Mouse (Mus musculus) lung, embryonic 14.5 days (tissue): ENCODE results near the gene Ptprf. TPM values are rescaled to one million over a fixed set of nuclear protein-coding genes. Genes with fewer than 3 reads are reported as not detected.
A peak's percentile ranks its signal among the peaks of the same experiment; 100 is the strongest.

Experiments used
- ATAC-seq: fragments of 200-750 bp; cut with Nextera tagmentation; 2 replicates; pipeline ENCODE4 v1.8.0; 2017; ENCODE audit warnings: mild to moderate bottlenecking, moderate TSS enrichment, moderate library complexity; ENCODE audit not compliant: insufficient read depth
- DNase-seq: peaks from one replicate; pipeline ENCODE4 v3.0.0-alpha.2; 2015
- H3K27ac ChIP-seq: fragments of 300-500 bp; sonication (generic); 2 replicates; pipeline ENCODE4 v1.5.1; 2014; ENCODE audit warnings: low read depth, mild to moderate bottlenecking, moderate library complexity
- H3K27me3 ChIP-seq: fragments of 300-500 bp; sonication (generic); 2 replicates; pipeline ENCODE4 v1.6.1; 2014; ENCODE audit warnings: low read length, control low read depth; ENCODE audit not compliant: insufficient read depth
- H3K36me3 ChIP-seq: fragments of 300-500 bp; sonication (generic); 2 replicates; pipeline ENCODE4 v1.6.1; 2014; ENCODE audit warnings: control low read depth; ENCODE audit not compliant: insufficient read depth
- H3K4me1 ChIP-seq: fragments of 300-500 bp; sonication (generic); 2 replicates; pipeline ENCODE4 v1.6.1; 2014; ENCODE audit warnings: antibody characterized with exemption, control low read depth; ENCODE audit not compliant: insufficient read depth
- H3K4me2 ChIP-seq: fragments of 300-500 bp; sonication (generic); 2 replicates; pipeline ENCODE4 v1.6.1; 2014; ENCODE audit warnings: mild to moderate bottlenecking
- H3K4me3 ChIP-seq: fragments of 300-500 bp; sonication (generic); 2 replicates; pipeline ENCODE4 v1.5.1; 2014; ENCODE audit warnings: low read depth, low read length
- H3K9ac ChIP-seq: fragments of 300-500 bp; sonication (generic); 2 replicates; pipeline ENCODE4 v1.6.1; 2014
- H3K9me3 ChIP-seq: fragments of 300-500 bp; sonication (generic); 2 replicates; pipeline ENCODE4 v1.6.1; 2016; ENCODE audit warnings: low read depth, low read length, control low read depth
- CTCF ChIP-seq: IDR thresholded peaks from 2 replicates; pipeline ENCODE4 v1.5.1; 2016; ENCODE audit warnings: antibody characterized with exemption, low read depth
- WGBS: fragments of 180-500 bp; shearing (Covaris S2); extraction: QIAGEN DNeasy Blood & Tissue Kit; methylation state at CpG from one replicate; pipeline ENCODE4 v1.1.7; 2014; 5-methylcytosine and 5-hydroxymethylcytosine counted together
- polyA plus RNA-seq: library from polyadenylated mRNA; unstranded; fragments of >200 nt; fragmentation: Nextera tagmentation; extraction: Ambion mirVana; gene quantifications from 2 replicates; pipeline ENCODE4 v1.2.1, GENCODE M21; 2014

Ptprf gene
- polyA plus RNA-seq, 1 experiment from 2014 or later = 75.7 TPM

DNA sequence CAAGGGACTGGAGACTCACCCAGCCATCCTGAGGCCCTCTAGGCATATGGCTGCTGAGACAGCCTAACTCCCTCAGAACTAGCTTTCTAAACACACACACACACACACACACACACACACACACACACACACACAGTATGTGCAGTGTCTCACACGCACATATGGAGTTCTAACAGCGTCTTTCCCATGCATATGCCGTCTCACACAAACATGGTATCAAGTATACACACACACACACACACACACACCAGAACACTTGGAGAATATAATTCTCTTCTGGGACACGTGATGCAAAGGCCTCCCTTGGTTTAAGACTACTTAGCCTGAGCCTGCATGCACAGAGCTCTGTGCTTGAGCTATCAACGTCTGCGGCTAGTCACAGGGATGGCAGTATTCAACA, 59.3 kb downstream of the Ptprf start:
- Histone ChIP-seq H3K9me3 (no peaks in the 10 kb centered on the region), H3K27ac (no peak overlapping the region), H3K4me3 (no peak overlapping the region), H3K4me1 (no peaks in the 10 kb centered on the region), H3K27me3 (no peaks in the 10 kb centered on the region), H3K36me3 (peaks cover 86% of the 10 kb centered on the region), H3K9ac (no peak overlapping the region), H3K4me2 (no peak overlapping the region)
- ATAC-seq (no peak), DNase-seq (no peak)
- no peak for TF ChIP-seq CTCF
- 84% methylated on average over 6 of the region's 6 CpGs for WGBS

GRCm38 (mm10) chr4:118229035-118229770, 62.0 kb downstream of the Ptprf start:
- H3K4me1 ChIP-seq = no peaks in the 10 kb centered on the region
- no peaks in the 10 kb centered on the region for H3K9me3 ChIP-seq
- no peak overlapping the region for H3K4me2 ChIP-seq
- H3K27me3 ChIP-seq = no peaks in the 10 kb centered on the region
- H3K4me3 ChIP-seq = no peak overlapping the region
- H3K9ac ChIP-seq = no peak overlapping the region
- H3K27ac ChIP-seq = peak overlapping the region; percentile 37; the same call in 1 of the 2 replicates
- peaks cover 86% of the 10 kb centered on the region for H3K36me3 ChIP-seq
- 63% methylated on average over 6 of the region's 6 CpGs for WGBS
- DNase-seq (peak; percentile 39), ATAC-seq (peak; percentile 68)
- TF ChIP-seq CTCF = no peak

- Histone ChIP-seq H3K4me1 (no peaks in the 10 kb centered on the region), H3K9me3 (no peaks in the 10 kb centered on the region), H3K9ac (no peak overlapping the region), H3K4me2 (no peak overlapping the region), H3K36me3 (peaks cover 87% of the 10 kb centered on the region), H3K27me3 (no peaks in the 10 kb centered on the region), H3K4me3 (no peak overlapping the region), H3K27ac (no peak overlapping the region)
- ATAC-seq = no peak
- WGBS = 86% methylated on average over 12 of the region's 12 CpGs
- no peak for TF ChIP-seq CTCF
- no peak for DNase-seq
Measured at GRCm38 (mm10) chr4:118227398-118227797, 63.8 kb downstream of the Ptprf start.

DNA sequence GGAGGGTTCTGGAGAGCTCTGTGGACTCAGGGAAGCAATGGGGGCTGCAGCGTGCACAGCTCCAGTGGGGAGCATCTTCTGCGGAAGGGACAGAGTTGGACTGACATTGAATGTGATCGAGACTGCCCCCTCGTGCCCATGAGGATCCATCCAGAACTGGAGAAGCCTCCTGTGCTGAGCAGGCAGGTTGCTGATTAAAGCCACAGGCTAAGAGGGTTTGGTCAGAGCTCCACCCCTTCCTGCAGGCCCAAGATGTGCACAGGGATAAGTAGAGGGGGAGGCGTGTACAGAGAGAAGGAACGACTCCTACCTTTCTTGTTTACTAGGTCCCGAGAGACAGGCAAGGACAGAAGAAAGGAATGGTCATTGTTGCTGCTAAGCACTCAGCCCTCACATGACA, 69.9 kb downstream of the Ptprf start:
- no peaks in the 10 kb centered on the region for H3K4me1 ChIP-seq
- H3K9ac ChIP-seq = no peak overlapping the region
- WGBS = 70% methylated on average over 7 of the region's 7 CpGs
- no peak for TF ChIP-seq CTCF
- no peaks in the 10 kb centered on the region for H3K9me3 ChIP-seq
- H3K27me3 ChIP-seq = no peaks in the 10 kb centered on the region
- H3K36me3 ChIP-seq = peaks cover 95% of the 10 kb centered on the region
- no peak overlapping the region for H3K27ac ChIP-seq
- DNase-seq (no peak), ATAC-seq (no peak)
- no peak overlapping the region for H3K4me2 ChIP-seq
- no peak overlapping the region for H3K4me3 ChIP-seq

DNA sequence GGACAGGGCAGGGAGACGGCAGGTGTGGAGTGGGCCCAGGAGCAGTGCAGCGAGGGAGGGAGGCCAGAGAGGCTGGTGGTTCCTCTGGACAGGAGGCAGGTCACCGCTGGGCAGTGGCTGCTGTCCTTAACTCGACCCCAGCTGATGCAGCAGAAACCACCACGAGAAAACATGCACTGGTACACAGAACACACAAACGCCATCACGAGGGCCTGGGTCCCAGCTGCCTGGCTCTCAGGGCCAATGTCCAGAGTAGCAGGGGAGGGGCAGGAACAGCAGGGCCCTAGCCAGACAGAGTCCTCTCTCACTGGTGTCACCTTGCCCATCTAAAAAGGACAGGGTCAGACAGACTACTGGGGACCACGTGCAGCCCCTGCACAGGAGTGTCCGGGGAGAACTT, 70.4 kb downstream of the Ptprf start:
- WGBS = 82% methylated on average over 9 of the region's 9 CpGs
- no peaks in the 10 kb centered on the region for H3K27me3 ChIP-seq
- H3K4me2 ChIP-seq = no peak overlapping the region
- H3K27ac ChIP-seq = no peak overlapping the region
- H3K9me3 ChIP-seq = no peaks in the 10 kb centered on the region
- ATAC-seq = no peak
- TF ChIP-seq CTCF = no peak
- no peak overlapping the region for H3K9ac ChIP-seq
- peaks cover 95% of the 10 kb centered on the region for H3K36me3 ChIP-seq
- no peak for DNase-seq
- H3K4me3 ChIP-seq = no peak overlapping the region
- H3K4me1 ChIP-seq = no peaks in the 10 kb centered on the region

DNA sequence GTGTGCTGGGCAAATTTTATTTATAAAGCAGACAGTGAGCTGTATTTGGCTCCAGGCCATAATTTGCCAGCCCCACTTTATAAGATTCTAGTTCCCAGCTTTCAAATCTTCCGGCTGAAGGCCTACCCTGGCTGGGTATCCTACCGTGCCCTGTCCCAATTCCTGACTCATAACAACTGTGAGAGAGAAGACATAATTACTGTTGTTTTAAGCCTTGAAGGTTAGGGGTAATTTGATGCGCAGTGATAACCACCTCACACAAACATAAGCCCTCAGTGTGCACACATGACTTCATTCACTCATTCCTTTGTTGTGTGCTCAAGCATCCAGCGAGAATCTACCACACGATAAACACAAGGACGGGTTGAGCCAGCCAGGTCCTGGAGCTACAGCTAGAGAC, 71.7 kb downstream of the Ptprf start:
- WGBS = 82% methylated on average over 6 of the region's 6 CpGs
- Histone ChIP-seq H3K27ac (no peak overlapping the region), H3K4me3 (no peak overlapping the region), H3K4me2 (no peak overlapping the region), H3K9ac (no peak overlapping the region), H3K9me3 (no peaks in the 10 kb centered on the region), H3K36me3 (peaks cover 95% of the 10 kb centered on the region), H3K27me3 (no peaks in the 10 kb centered on the region), H3K4me1 (no peaks in the 10 kb centered on the region)
- no peak for TF ChIP-seq CTCF
- ATAC-seq = no peak
- DNase-seq = no peak

DNA sequence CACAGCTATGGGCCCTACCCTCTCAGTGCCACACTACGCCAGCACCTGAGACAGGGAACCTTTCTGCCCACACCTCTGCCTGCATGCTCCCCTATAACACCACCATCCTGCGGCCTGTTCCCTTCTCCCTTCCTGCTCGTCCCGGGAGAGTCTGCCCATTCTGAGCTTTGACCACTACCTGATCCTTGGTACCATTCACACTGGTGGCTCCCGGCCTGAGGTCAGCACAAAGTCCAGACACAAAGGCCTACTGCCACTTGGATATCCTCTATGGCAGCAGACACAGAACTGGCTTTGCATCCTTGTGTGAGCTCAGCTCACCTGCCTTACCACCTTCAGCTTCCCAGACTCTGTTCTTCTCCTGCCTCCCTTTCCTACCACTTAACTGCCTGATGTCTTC, 72.7 kb downstream of the Ptprf start:
- 84% methylated on average over 5 of the region's 5 CpGs for WGBS
- no peak for ATAC-seq
- H3K27ac ChIP-seq = no peak overlapping the region
- H3K9me3 ChIP-seq = no peaks in the 10 kb centered on the region
- peaks cover 95% of the 10 kb centered on the region for H3K36me3 ChIP-seq
- DNase-seq = no peak
- TF ChIP-seq CTCF = no peak
- no peak overlapping the region for H3K9ac ChIP-seq
- H3K4me1 ChIP-seq = no peaks in the 10 kb centered on the region
- no peaks in the 10 kb centered on the region for H3K27me3 ChIP-seq
- H3K4me3 ChIP-seq = no peak overlapping the region
- no peak overlapping the region for H3K4me2 ChIP-seq
